In genomic region chr13:91471566-91471965, GRCm38 (mm10) we compare ENCODE assay signal across 21 mouse cellular contexts. TPM values are rescaled to one million over a fixed set of nuclear protein-coding genes. Genes with fewer than 3 reads are reported as not detected.
DNase-seq lines count a peak whose midpoint lies in the region; ATAC-seq and TF ChIP-seq lines count a peak whose summit lies in the region.
"Had no signal": no experiment of that assay in that cellular context is flagged by ENCODE, and none has a peak within 500 bp of the region (broad histone marks: within the 10 kb centered on the region; RNA-seq: fewer than 3 reads in every experiment).

No protein-coding gene starts in this region.

- no peak overlapping the region for H3K27ac ChIP-seq in hindbrain, embryonic 15.5 days (replicated peaks)
- no peak overlapping the region for H3K27ac ChIP-seq in hindbrain, postnatal 0 days
- H3K27ac ChIP-seq in liver, postnatal 0 days (ENCODE audit: low read depth), result no peak overlapping the region
- H3K27ac ChIP-seq: embryonic facial prominence, embryonic 13.5 days; heart, adult 2 months; hindbrain, embryonic 12.5 days; intestine, embryonic 15.5 days; layer of hippocampus, adult 2 months; limb, embryonic 10.5 days; lung, embryonic 15.5 days; macrophage; neural tube, embryonic 15.5 days had no signal

- peak; percentile 14 for DNase-seq in cerebellum, adult 8-10 months
- DNase-seq in cerebellum, adult 9-10 months, result no peak
- no peak for DNase-seq in hindbrain, postnatal 0 days (ENCODE audit: low spot score)
- DNase-seq in liver, postnatal 0 days, result no peak
- DNase-seq in liver, result no peak
- DNase-seq in right cerebral cortex, postnatal 14 days, result no peak
- DNase-seq: B cell, adult 2 months; midbrain, embryonic 14.5 days; thymus, adult 18-20 months had no signal

- no peak overlapping the region for H3K4me3 ChIP-seq in hindbrain, embryonic 15.5 days
- no peak overlapping the region for H3K4me3 ChIP-seq in hindbrain, postnatal 0 days (ENCODE audit: low read length)
- no peak overlapping the region for H3K4me3 ChIP-seq in liver, postnatal 0 days (ENCODE audit: low read depth, low read length)
- H3K4me3 ChIP-seq: embryonic facial prominence, embryonic 13.5 days; heart, adult 2 months; hindbrain, embryonic 12.5 days; intestine, embryonic 15.5 days; layer of hippocampus, adult 2 months; limb, embryonic 10.5 days; liver, embryonic 12.5 days; lung, embryonic 15.5 days; myocyte; neural tube, embryonic 15.5 days had no signal

- no peaks in the 10 kb centered on the region for H3K36me3 ChIP-seq in hindbrain, embryonic 15.5 days
- no peaks in the 10 kb centered on the region for H3K36me3 ChIP-seq in hindbrain, postnatal 0 days (ENCODE audit: insufficient read depth, low read length)
- H3K36me3 ChIP-seq in liver, postnatal 0 days (replicated peaks; ENCODE audit: insufficient read depth, low read length), result no peaks in the 10 kb centered on the region; the same call in 1 of the 2 replicates
- H3K36me3 ChIP-seq: embryonic facial prominence, embryonic 13.5 days; hindbrain, embryonic 12.5 days; intestine, embryonic 15.5 days; lung, embryonic 15.5 days; neural tube, embryonic 15.5 days had no signal

- TF ChIP-seq CTCF in hindbrain, postnatal 0 days (IDR thresholded peaks at IDR 0.05; ENCODE audit: low read depth), result no peak
- no peak for TF ChIP-seq CTCF in liver, postnatal 0 days (IDR thresholded peaks at IDR 0.05; ENCODE audit: low read depth)

- H3K9ac ChIP-seq in hindbrain, embryonic 15.5 days, result no peak overlapping the region
- H3K9ac ChIP-seq in hindbrain, postnatal 0 days (replicated peaks; ENCODE audit: low read length), result no peak overlapping the region
- no peak overlapping the region for H3K9ac ChIP-seq in liver, postnatal 0 days (replicated peaks)
- H3K9ac ChIP-seq: embryonic facial prominence, embryonic 13.5 days; hindbrain, embryonic 12.5 days; intestine, embryonic 15.5 days; liver, embryonic 12.5 days; lung, embryonic 15.5 days; neural tube, embryonic 15.5 days had no signal

- H3K4me2 ChIP-seq in hindbrain, embryonic 15.5 days, result no peak overlapping the region
- H3K4me2 ChIP-seq in hindbrain, postnatal 0 days (ENCODE audit: low read depth, low read length), result no peak overlapping the region
- H3K4me2 ChIP-seq in liver, postnatal 0 days (ENCODE audit: low read depth, low read length), result no peak overlapping the region
- H3K4me2 ChIP-seq: embryonic facial prominence, embryonic 13.5 days; hindbrain, embryonic 12.5 days; intestine, embryonic 15.5 days; liver, embryonic 12.5 days; lung, embryonic 15.5 days; neural tube, embryonic 15.5 days had no signal

- H3K4me1 ChIP-seq in hindbrain, embryonic 15.5 days (replicated peaks), result peaks cover 16% of the 10 kb centered on the region; the same call in 1 of the 2 replicates
- H3K4me1 ChIP-seq in hindbrain, postnatal 0 days (ENCODE audit: insufficient read depth, low read length), result peaks cover 4% of the 10 kb centered on the region; the same call in 1 of the 2 replicates
- H3K4me1 ChIP-seq in liver, postnatal 0 days (ENCODE audit: insufficient read depth), result peaks cover 6% of the 10 kb centered on the region; the same call in 1 of the 2 replicates
- H3K4me1 ChIP-seq: intestine, embryonic 15.5 days had no signal

- H3K27me3 ChIP-seq in hindbrain, embryonic 15.5 days, result no peaks in the 10 kb centered on the region
- no peaks in the 10 kb centered on the region for H3K27me3 ChIP-seq in hindbrain, postnatal 0 days (ENCODE audit: insufficient read depth, low read length)
- no peaks in the 10 kb centered on the region for H3K27me3 ChIP-seq in liver, postnatal 0 days (ENCODE audit: insufficient read depth, low read length)
- H3K27me3 ChIP-seq: embryonic facial prominence, embryonic 13.5 days; hindbrain, embryonic 12.5 days; intestine, embryonic 15.5 days; liver, embryonic 12.5 days; lung, embryonic 15.5 days; neural tube, embryonic 15.5 days had no signal

- no peaks in the 10 kb centered on the region for H3K9me3 ChIP-seq in hindbrain, embryonic 15.5 days
- no peaks in the 10 kb centered on the region for H3K9me3 ChIP-seq in hindbrain, postnatal 0 days (ENCODE audit: low read length)
- 0 out of 2 replicates have a peak, but pooled peaks cover 2% of the 10 kb centered on the region for H3K9me3 ChIP-seq in liver, postnatal 0 days (ENCODE audit: low read length)
- H3K9me3 ChIP-seq: embryonic facial prominence, embryonic 13.5 days; hindbrain, embryonic 12.5 days; intestine, embryonic 15.5 days; limb, embryonic 10.5 days; lung, embryonic 15.5 days; neural tube, embryonic 15.5 days had no signal

- peak; percentile 21; the same call in 1 of the 2 replicates for ATAC-seq in hindbrain, embryonic 15.5 days (ENCODE audit: low FRiP score, low read depth)
- no peak for ATAC-seq in hindbrain, postnatal 0 days
- ATAC-seq in liver, postnatal 0 days, result no peak
- ATAC-seq: intestine, embryonic 15.5 days; liver, embryonic 12.5 days had no signal

- 54% methylated on average over 2 of the region's 2 CpGs for WGBS in hindbrain, embryonic 15.5 days
- WGBS in hindbrain, postnatal 0 days, result 46% methylated on average over 2 of the region's 2 CpGs
- WGBS in liver, postnatal 0 days (ENCODE audit: insufficient replicate concordance), result 63% methylated on average over 2 of the region's 2 CpGs

- peak; percentile 17; the same call in 1 of the 2 replicates for TF ChIP-seq EP300 in liver, postnatal 0 days (IDR thresholded peaks at IDR 0.05; ENCODE audit: low read depth)

RNA-seq across cellular contexts. Expression of gene Ssbp2, which starts 11.5 kb away (rescaled TPM):
- polyA plus RNA-seq in hindbrain, embryonic 15.5 days (2015; fragmentation: Nextera tagmentation; extraction: Ambion mirVana), result 205 and 211 TPM in 2 replicates
- total RNA-seq in hindbrain, postnatal 0 days (2014; rRNA removed), result 105 and 123 TPM in 2 replicates
- 132 and 140 TPM in 2 replicates for polyA plus RNA-seq in hindbrain, postnatal 0 days (2015; fragmentation: Nextera tagmentation; extraction: Ambion mirVana)
- 18.8 and 21.6 TPM in 2 replicates for polyA plus RNA-seq in liver, postnatal 0 days (2015; fragmentation: Nextera tagmentation; extraction: Ambion mirVana)
